Mouse (Mus musculus): Measurements from ENCODE around the gene Pxn. TPM values are rescaled to one million over a fixed set of nuclear protein-coding genes. Genes with fewer than 3 reads are reported as not detected.
"Not testable (repeated sequence)": the region's sequence is repeated elsewhere in the genome, so short reads cannot be mapped to it uniquely, and the experiment has no call there.

Gene Pxn
- polyA plus RNA-seq, 2 experiments: 4.8 to 12.9 TPM

DNA sequence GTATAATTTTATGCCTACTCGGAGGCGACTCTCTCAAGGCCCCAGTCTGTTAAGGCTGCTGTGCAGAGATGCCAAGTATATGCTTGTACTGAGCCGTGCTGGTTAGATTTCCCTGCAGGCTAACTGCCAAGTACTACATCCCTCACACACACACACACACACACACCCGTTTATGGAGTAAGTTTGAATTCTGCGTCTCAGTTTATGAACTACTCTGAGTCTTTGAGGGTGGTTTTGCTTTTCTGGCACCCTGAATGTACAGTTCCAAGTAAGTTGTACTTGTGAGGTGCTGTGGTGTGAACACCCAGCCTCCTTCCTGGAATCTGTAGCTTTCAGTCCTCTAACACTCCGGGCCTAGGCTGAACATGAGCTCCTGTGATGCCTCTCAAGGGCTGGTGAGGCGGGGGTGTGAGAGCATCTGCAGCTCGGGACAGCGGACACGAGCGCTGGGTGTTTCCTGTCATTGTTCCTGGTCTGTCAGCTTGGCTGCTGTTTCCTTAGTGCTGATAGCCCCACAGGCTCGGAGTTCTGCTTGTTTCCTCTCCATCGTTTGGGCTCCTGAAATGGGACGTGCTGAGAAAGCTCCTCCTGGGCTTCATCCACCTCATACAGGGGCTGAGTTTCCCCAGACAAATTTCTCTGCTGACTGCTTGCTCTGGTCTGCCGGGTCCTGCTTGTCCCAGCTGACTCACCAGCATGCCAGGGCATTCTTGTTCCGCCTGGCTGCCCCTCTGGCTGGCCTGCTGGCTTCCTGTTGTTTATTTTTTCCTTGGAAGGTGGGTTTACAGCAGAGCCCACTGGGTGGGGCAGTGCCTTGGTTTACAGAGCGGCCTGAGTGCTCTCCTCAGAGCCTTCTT, 66.4 kb downstream of the Pxn start:
- DNase-seq (ENCODE audit: low read depth in 3 of 3, low spot score in 3 of 3) (no peak), ATAC-seq (ENCODE audit: insufficient read depth) (peak; percentile 32; the same call in 1 of the 2 replicates)
- Histone ChIP-seq H3K9ac (replicated peaks) (no peak overlapping the region), H3K27ac (no peak overlapping the region), H3K4me3 (ENCODE audit: insufficient read depth in 1 of 2, low read depth in 2 of 2, low read length in 2 of 2) (no peak overlapping the region), H3K4me2 (ENCODE audit: low read depth) (no peak overlapping the region), H3K4me1 (replicated peaks; ENCODE audit: control insufficient read depth in 2 of 2, insufficient read depth in 2 of 2, low read length in 1 of 2) (peaks cover 0 to 5% of the 10 kb centered on the region in 2 experiments; a peak in 2 of 4 replicates), H3K36me3 (replicated peaks; ENCODE audit: control insufficient read depth, insufficient read depth, low read depth) (peaks cover 37% of the 10 kb centered on the region), H3K9me3 (ENCODE audit: control insufficient read depth, low read length) (no peaks in the 10 kb centered on the region), H3K27me3 (ENCODE audit: control insufficient read depth, insufficient read depth, low read length) (no peaks in the 10 kb centered on the region)
- TF ChIP-seq EP300 (IDR thresholded peaks at IDR 0.05; ENCODE audit: low read depth) (no peak), CTCF (IDR thresholded peaks at IDR 0.05; ENCODE audit: low read depth) (no peak)
- WGBS (ENCODE audit: insufficient replicate concordance): 47% methylated on average over 17 of the region's 17 CpGs

DNA sequence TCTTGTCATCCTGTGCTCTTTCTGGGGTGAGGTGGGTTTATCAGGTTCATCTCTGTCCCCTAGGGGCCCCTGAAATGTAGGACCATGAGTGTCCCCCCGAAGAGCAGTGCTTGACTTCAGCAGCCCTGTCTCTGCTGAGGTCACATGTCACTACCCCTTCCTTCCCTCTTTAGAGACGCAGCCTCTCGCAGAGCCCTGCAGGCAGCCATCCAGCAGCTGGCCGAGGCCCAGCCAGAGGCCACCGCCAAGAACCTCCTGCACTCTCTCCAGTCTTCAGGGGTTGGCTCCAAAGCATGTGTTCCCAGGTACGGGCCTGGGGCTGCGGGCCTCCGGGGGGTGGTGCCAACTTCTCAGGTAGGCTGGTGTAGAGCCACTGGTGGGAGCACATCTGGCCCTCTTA, 68.5 kb downstream of the Pxn start:
- DNase-seq (ENCODE audit: low read depth in 3 of 3, low spot score in 3 of 3) (no peak), ATAC-seq (ENCODE audit: insufficient read depth) (no peak)
- Histone ChIP-seq H3K9me3 (ENCODE audit: control insufficient read depth, low read length) (no peaks in the 10 kb centered on the region), H3K9ac (replicated peaks) (no peak overlapping the region), H3K4me2 (ENCODE audit: low read depth) (no peak overlapping the region), H3K4me1 (replicated peaks; ENCODE audit: control insufficient read depth in 2 of 2, insufficient read depth in 2 of 2, low read length in 1 of 2) (no peaks in the 10 kb centered on the region), H3K27me3 (ENCODE audit: control insufficient read depth, insufficient read depth, low read length) (no peaks in the 10 kb centered on the region), H3K27ac (no peak overlapping the region), H3K36me3 (replicated peaks; ENCODE audit: control insufficient read depth, insufficient read depth, low read depth) (peaks cover 52% of the 10 kb centered on the region), H3K4me3 (ENCODE audit: insufficient read depth in 1 of 2, low read depth in 2 of 2, low read length in 2 of 2) (no peak overlapping the region)
- WGBS (ENCODE audit: insufficient replicate concordance): 75% methylated on average over 8 of the region's 8 CpGs
- TF ChIP-seq EP300 (IDR thresholded peaks at IDR 0.05; ENCODE audit: low read depth) (no peak), CTCF (IDR thresholded peaks at IDR 0.05; ENCODE audit: low read depth) (no peak)

DNA sequence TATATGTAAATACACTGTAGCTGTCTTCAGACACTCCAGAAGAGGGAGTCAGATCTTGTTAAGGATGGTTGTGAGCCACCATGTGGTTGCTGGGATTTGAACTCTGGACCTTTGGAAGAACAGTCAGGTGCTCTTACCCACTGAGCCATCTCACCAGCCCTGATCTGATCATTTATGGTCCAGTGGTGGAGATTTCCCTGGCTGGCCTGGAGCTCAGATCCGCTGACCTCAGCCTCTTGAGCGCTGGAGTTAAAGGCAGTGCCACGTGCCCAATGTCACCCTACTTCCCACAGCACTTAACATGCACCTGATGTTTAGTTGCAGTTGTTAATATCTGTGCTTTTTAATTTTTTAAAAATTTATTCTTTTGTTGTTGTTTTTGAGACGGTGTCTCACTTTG, 71.2 kb downstream of the Pxn start:
- WGBS (ENCODE audit: insufficient replicate concordance): 85% methylated on average over 4 of the region's 4 CpGs
- not testable (repeated sequence) for H3K4me3 ChIP-seq (ENCODE audit: insufficient read depth in 1 of 2, low read depth in 2 of 2, low read length in 2 of 2); H3K4me2 ChIP-seq (ENCODE audit: low read depth); H3K9ac ChIP-seq (replicated peaks); H3K4me1 ChIP-seq (replicated peaks; ENCODE audit: control insufficient read depth in 2 of 2, insufficient read depth in 2 of 2, low read length in 1 of 2); H3K9me3 ChIP-seq (ENCODE audit: control insufficient read depth, low read length); H3K27ac ChIP-seq; ATAC-seq (ENCODE audit: insufficient read depth); H3K27me3 ChIP-seq (ENCODE audit: control insufficient read depth, insufficient read depth, low read length); DNase-seq (ENCODE audit: low read depth in 3 of 3, low spot score in 3 of 3)
- H3K36me3 ChIP-seq (replicated peaks; ENCODE audit: control insufficient read depth, insufficient read depth, low read depth): peaks cover 73% of the 10 kb centered on the region

DNA sequence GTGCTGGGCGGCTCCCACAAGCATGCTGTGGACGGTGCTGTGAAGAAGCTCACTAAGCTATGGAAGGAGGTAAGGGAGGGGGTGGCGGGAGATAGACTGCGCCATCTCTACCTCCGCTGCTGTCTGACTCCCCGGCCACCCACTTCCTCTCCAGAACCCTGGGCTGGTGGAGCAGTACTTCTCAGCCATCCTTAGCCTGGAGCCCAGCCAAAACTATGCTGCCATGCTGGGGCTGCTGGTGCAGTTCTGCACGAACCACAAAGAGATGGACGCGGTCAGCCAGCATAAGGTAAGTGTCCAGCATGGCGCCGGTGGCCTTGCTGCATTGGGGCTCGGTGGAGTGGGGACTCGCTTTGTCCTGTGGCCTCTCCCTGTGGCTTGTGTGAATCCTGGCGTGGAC, 72.4 kb downstream of the Pxn start:
- Histone ChIP-seq H3K4me3 (ENCODE audit: insufficient read depth in 1 of 2, low read depth in 2 of 2, low read length in 2 of 2) (no peak overlapping the region), H3K4me2 (ENCODE audit: low read depth) (no peak overlapping the region), H3K4me1 (replicated peaks; ENCODE audit: control insufficient read depth in 2 of 2, insufficient read depth in 2 of 2, low read length in 1 of 2) (no peaks in the 10 kb centered on the region), H3K9ac (replicated peaks) (no peak overlapping the region), H3K27me3 (ENCODE audit: control insufficient read depth, insufficient read depth, low read length) (no peaks in the 10 kb centered on the region), H3K9me3 (ENCODE audit: control insufficient read depth, low read length) (no peaks in the 10 kb centered on the region; the same call in 1 of the 2 replicates), H3K36me3 (replicated peaks; ENCODE audit: control insufficient read depth, insufficient read depth, low read depth) (peaks cover 75% of the 10 kb centered on the region), H3K27ac (no peak overlapping the region)
- no peak for TF ChIP-seq CTCF (IDR thresholded peaks at IDR 0.05; ENCODE audit: low read depth)
- no peak for TF ChIP-seq EP300 (IDR thresholded peaks at IDR 0.05; ENCODE audit: low read depth)
- no peak for ATAC-seq (ENCODE audit: insufficient read depth)
- 84% methylated on average over 14 of the region's 14 CpGs for WGBS (ENCODE audit: insufficient replicate concordance)
- DNase-seq (ENCODE audit: low read depth in 3 of 3, low spot score in 3 of 3): no peak

DNA sequence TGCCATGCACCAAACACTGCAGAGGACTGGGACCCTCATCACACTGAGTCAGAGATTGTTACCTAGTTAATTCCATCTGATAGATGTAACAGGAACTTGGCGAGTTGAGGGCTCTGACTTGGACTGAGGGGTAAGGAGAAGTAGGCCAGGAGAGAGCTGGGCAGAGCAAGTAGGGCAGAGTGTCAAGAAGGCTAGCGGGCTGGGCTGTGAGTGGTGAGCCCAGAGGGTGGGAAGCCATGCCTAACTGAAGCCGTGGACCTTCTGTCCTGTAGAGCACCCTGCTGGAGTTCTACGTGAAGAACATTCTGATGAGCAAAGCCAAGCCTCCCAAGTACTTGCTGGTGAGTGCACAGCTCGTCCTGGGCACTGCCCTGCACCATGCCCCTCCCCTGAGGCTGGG, 72.9 kb downstream of the Pxn start:
- Histone ChIP-seq H3K36me3 (replicated peaks; ENCODE audit: control insufficient read depth, insufficient read depth, low read depth) (peaks cover 76% of the 10 kb centered on the region), H3K9me3 (ENCODE audit: control insufficient read depth, low read length) (no peaks in the 10 kb centered on the region; the same call in 1 of the 2 replicates), H3K27ac (no peak overlapping the region), H3K9ac (replicated peaks) (no peak overlapping the region), H3K27me3 (ENCODE audit: control insufficient read depth, insufficient read depth, low read length) (no peaks in the 10 kb centered on the region), H3K4me1 (replicated peaks; ENCODE audit: control insufficient read depth in 2 of 2, insufficient read depth in 2 of 2, low read length in 1 of 2) (no peaks in the 10 kb centered on the region), H3K4me3 (ENCODE audit: insufficient read depth in 1 of 2, low read depth in 2 of 2, low read length in 2 of 2) (no peak overlapping the region), H3K4me2 (ENCODE audit: low read depth) (no peak overlapping the region)
- DNase-seq (ENCODE audit: low read depth in 3 of 3, low spot score in 3 of 3) (no peak), ATAC-seq (ENCODE audit: insufficient read depth) (no peak)
- WGBS (ENCODE audit: insufficient replicate concordance): 70% methylated on average over 5 of the region's 5 CpGs
- no peak for TF ChIP-seq CTCF (IDR thresholded peaks at IDR 0.05; ENCODE audit: low read depth)
- no peak for TF ChIP-seq EP300 (IDR thresholded peaks at IDR 0.05; ENCODE audit: low read depth)

Measured in liver, embryonic 14.5 days (tissue).